Mouse (Mus musculus): ENCODE measurements around the gene Peli1. TPM values are rescaled to one million over a fixed set of nuclear protein-coding genes. Genes with fewer than 3 reads are reported as not detected.
"Not testable (repeated sequence)": the region's sequence is repeated elsewhere in the genome, so short reads cannot be mapped to it uniquely, and the experiment has no call there.

The Peli1 gene
- polyA plus RNA-seq, 1 experiment from 2014 or later, result 114 TPM

DNA sequence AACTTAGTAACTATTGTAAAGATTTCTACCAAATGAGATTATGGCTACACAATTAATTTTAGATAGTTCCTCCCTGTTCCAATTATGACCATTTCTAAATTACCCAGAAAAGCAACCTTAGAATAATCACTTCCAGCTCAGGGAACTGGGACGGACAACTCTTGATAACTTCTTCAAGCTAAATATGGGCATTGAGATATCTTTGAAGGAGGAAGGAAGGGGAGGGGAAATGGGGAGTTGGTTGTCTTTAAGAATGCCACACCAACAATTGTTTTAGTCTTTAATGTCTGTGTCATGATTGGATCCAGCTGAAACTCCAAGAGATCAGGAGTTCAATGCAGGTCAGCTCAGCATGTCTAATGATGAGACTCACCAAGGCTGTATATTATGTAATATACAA, 91.6 kb downstream of the Peli1 start:
- ATAC-seq, result no peak
- no peaks in the 10 kb centered on the region for H3K27me3 ChIP-seq (replicated peaks; ENCODE audit: control insufficient read depth, insufficient read depth, low read length)
- WGBS, result 71% methylated on average over 1 of the region's 1 CpGs

GRCm38 (mm10) chr11:21191821-21192220, 100.7 kb downstream of the Peli1 start:
- ATAC-seq; H3K4me2 ChIP-seq (ENCODE audit: low read length): not testable (repeated sequence)

More for the DNA sequence above, 91.6 kb downstream of the Peli1 start:
- no peak overlapping the region for H3K27ac ChIP-seq (ENCODE audit: low read length)
- no peak overlapping the region for H3K9ac ChIP-seq (replicated peaks; ENCODE audit: low read depth, low read length)
- H3K4me1 ChIP-seq (replicated peaks; ENCODE audit: control insufficient read depth, insufficient read depth, low read length), result no peaks in the 10 kb centered on the region
- no peak overlapping the region for H3K4me2 ChIP-seq (ENCODE audit: low read length)
- no peak overlapping the region for H3K4me3 ChIP-seq (replicated peaks; ENCODE audit: low read length)
- no peaks in the 10 kb centered on the region for H3K9me3 ChIP-seq (ENCODE audit: control insufficient read depth, low read length)
- no peaks in the 10 kb centered on the region for H3K36me3 ChIP-seq (ENCODE audit: control insufficient read depth, insufficient read depth)

GRCm38 (mm10) chr11:21194851-21195250, 103.8 kb downstream of the Peli1 start:
- Histone ChIP-seq H3K4me3 (replicated peaks; ENCODE audit: low read length) (no peak overlapping the region), H3K27me3 (replicated peaks; ENCODE audit: control insufficient read depth, insufficient read depth, low read length) (no peaks in the 10 kb centered on the region), H3K9me3 (ENCODE audit: control insufficient read depth, low read length) (no peaks in the 10 kb centered on the region), H3K4me2 (ENCODE audit: low read length) (no peak overlapping the region), H3K4me1 (replicated peaks; ENCODE audit: control insufficient read depth, insufficient read depth, low read length) (no peaks in the 10 kb centered on the region; the same call in 1 of the 2 replicates), H3K36me3 (ENCODE audit: control insufficient read depth, insufficient read depth) (no peaks in the 10 kb centered on the region), H3K27ac (ENCODE audit: low read length) (no peak overlapping the region), H3K9ac (replicated peaks; ENCODE audit: low read depth, low read length) (no peak overlapping the region)
- 96% methylated on average over 3 of the region's 3 CpGs for WGBS
- ATAC-seq, result no peak

More at GRCm38 (mm10) chr11:21191821-21192220, 100.7 kb downstream of the Peli1 start:
- not testable (repeated sequence) for H3K4me1 ChIP-seq (replicated peaks; ENCODE audit: control insufficient read depth, insufficient read depth, low read length); H3K27ac ChIP-seq (ENCODE audit: low read length); H3K4me3 ChIP-seq (replicated peaks; ENCODE audit: low read length); H3K9ac ChIP-seq (replicated peaks; ENCODE audit: low read depth, low read length); H3K36me3 ChIP-seq (ENCODE audit: control insufficient read depth, insufficient read depth); H3K9me3 ChIP-seq (ENCODE audit: control insufficient read depth, low read length); H3K27me3 ChIP-seq (replicated peaks; ENCODE audit: control insufficient read depth, insufficient read depth, low read length)
- 91% methylated on average over 8 of the region's 8 CpGs for WGBS

Other genes starting within 250 kb of the Peli1 start
- 9.8 and 11.1 TPM in 2 replicates for gene Vps54, start 148.0 kb downstream of the Peli1 start, polyA plus RNA-seq (2015; fragmentation: Nextera tagmentation; extraction: Ambion mirVana)